Mouse (Mus musculus): ENCODE data around the gene Tmem237. TPM values are rescaled to one million over a fixed set of nuclear protein-coding genes. Genes with fewer than 3 reads are reported as not detected.

Tmem237 gene
- polyA plus RNA-seq, 2 experiments from 2014 or later = 17.9 to 18.6 TPM

DNA sequence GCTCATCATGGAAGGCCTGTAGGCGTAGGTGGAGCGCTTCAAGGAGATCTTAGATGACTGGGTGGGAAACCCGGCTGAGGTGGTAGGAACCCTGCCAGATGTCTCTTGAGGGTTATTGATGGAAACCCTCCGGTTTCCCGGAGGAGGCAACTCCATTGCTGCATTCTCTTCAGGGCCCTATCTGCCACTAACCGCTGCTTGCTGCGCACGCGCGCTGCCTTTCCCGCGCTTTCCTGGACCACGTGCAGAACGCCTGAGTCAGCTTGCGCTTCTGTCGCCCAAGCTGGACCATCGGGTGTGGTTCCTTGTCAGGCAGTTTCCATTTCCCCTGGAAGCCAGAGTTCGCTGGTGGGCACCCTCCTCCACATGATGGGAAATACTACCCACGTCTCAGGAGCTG is 25.5 kb downstream of the Tmem237 start, which contains the start of gene C2cd6:
Gene C2cd6 (minus strand): TSS at position 196 of the 400 bp plus-strand sequence.
- no peak for ATAC-seq

GRCm38 (mm10) chr1:59070867-59071266 is 49.3 kb downstream of the Tmem237 start:
- ATAC-seq = peak; percentile 26

- no peak for ATAC-seq
Observed at GRCm38 (mm10) chr1:59067976-59068375, 52.2 kb downstream of the Tmem237 start.

- no peak for ATAC-seq
Observed at GRCm38 (mm10) chr1:59063697-59064096, 56.5 kb downstream of the Tmem237 start.

DNA sequence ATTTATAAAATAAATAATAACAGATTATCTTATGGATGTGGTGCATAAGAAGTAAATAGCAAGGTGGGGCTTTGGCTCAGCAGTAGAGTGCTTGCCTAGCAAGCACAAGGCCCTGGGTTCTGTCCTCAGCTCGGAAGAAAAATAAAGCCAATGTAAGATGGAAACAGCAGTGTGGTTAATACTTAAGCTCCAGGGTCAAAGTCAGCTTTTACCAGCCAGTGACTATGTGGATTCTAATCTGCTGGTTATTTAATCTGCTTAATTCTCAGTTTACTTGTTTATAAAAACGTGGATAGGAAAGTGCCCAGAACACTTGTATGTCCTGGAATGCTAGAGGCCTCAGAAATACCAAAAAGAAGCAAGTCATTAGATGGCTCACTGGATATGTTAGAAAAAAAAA is 63.3 kb downstream of the Tmem237 start:
- ATAC-seq = no peak

DNA sequence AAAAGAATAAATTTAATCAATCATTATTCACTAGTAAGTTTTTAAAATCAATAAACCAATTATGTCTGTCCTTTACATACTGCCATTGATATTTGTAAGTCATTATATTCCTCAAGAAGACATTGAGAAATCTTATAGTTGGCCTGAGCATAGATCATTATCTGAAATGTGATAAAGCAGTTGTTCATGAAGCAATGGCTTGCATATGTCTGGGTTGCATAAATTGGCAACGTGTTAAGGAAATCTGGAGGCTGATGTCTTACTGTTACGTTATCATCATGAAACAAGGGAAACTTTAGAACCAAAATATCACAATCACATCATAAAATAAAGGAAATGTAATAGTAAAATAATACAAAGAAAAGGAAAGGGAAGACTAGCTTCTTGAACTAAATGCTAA is 68.9 kb downstream of the Tmem237 start:
- ATAC-seq = no peak

Other genes starting within 250 kb of the Tmem237 start
- 10 to 100 TPM; 23.7 to 26.1 TPM for gene Trak2, start 147.0 kb downstream of the Tmem237 start, polyA plus RNA-seq (2017; shearing (Covaris generic))
- 10 to 100 TPM; 12.1 to 13.0 TPM for gene Stradb, start 146.9 kb downstream of the Tmem237 start, polyA plus RNA-seq (2017; shearing (Covaris generic))
- gene C2cd6, start 25.5 kb downstream of the Tmem237 start, polyA plus RNA-seq (2017; shearing (Covaris generic)) = under 1 TPM in 1 of 2 experiments, not detected in 1; 0.39 TPM
- not detected for gene Mpp4, start 43.0 kb upstream of the Tmem237 start, polyA plus RNA-seq (2017; shearing (Covaris generic))
- gene Als2, start 116.8 kb upstream of the Tmem237 start, polyA plus RNA-seq (2017; shearing (Covaris generic)) = 1 to 10 TPM; 7.5 to 8.2 TPM
- not detected for gene Cdk15, start 136.5 kb upstream of the Tmem237 start, polyA plus RNA-seq (2017; shearing (Covaris generic))